Mouse (Mus musculus) gastrocnemius, postnatal 25 days (tissue): ENCODE results near the gene Ces1c. TPM values are rescaled to one million over a fixed set of nuclear protein-coding genes. Genes with fewer than 3 reads are reported as not detected.

ENCODE experiments used
- total RNA-seq, 2 experiments: library from RNA; stranded (reverse); gene quantifications; 1 replicate in 1 of 2; 2 replicates in 1 of 2; pipeline ENCODE4 v1.2.3; 2021

The Ces1c gene
- total RNA-seq, 2 experiments from 2014 or later = not detected

Other genes with a start within 250 kb of the Ces1c start
- gene Capns2, start 229.9 kb downstream of the Ces1c start, total RNA-seq = not detected
- under 1 TPM; 0.11 to 0.26 TPM for gene Slc6a2, start 171.2 kb downstream of the Ces1c start, total RNA-seq
- not detected for gene Ces1a, start 83.1 kb downstream of the Ces1c start, total RNA-seq
- not detected for gene Ces1b, start 51.3 kb downstream of the Ces1c start, total RNA-seq
- 10 to 100 TPM; 41.4 to 59.9 TPM for gene Ces1d, start 66.6 kb upstream of the Ces1c start, total RNA-seq
- under 1 TPM; 0.54 to 0.69 TPM for gene Ces1e, start 98.3 kb upstream of the Ces1c start, total RNA-seq
- 1 to 10 TPM in 1 of 2 experiments, not detected in 1; 1.6 TPM for gene Ces1f, start 148.5 kb upstream of the Ces1c start, total RNA-seq
- gene Ces1g, start 206.0 kb upstream of the Ces1c start, total RNA-seq = not detected
- not detected for gene Ces1h, start 248.4 kb upstream of the Ces1c start, total RNA-seq